8 mouse cellular contexts compared by ENCODE assay signal in the genomic region with DNA sequence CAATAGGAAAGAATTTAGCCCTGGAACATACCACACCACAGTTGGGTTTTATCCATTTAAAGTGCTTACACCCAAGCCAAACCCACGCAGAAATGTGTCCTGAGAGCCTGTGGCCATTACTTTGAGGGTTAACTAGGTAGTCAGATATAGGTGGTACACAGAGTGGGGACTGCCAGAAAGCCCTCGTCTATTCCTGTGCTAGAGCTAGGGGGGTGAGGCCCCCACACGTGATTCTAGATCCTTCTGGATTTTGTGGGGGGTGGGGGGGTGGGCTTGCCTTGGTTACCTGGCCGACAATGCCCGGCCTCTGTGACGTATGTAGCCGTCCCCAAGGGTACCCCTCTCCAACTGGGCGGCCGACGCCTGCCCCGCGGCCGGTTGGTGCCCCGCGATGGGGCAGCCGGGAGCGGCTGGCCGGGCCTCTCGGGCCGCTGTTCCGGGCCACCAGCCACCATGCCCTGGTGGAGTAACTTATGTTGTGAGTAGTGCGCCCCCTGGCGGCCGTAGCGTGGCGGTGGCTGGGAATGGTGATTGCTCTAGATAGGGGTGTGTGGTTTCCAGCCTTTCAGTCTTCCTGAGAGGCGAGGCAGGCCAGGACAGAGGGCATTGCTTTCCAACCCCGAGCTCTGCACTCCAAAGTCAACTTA. TPM values are rescaled to one million over a fixed set of nuclear protein-coding genes. Genes with fewer than 3 reads are reported as not detected.
DNase-seq lines count a peak whose midpoint lies in the region; ATAC-seq and TF ChIP-seq lines count a peak whose summit lies in the region.

No protein-coding gene starts in this region.

- H3K9me3 ChIP-seq in E14TG2a.4 (ENCODE audit: low read length), result no peaks in the 10 kb centered on the region
- H3K9me3 ChIP-seq in forebrain, embryonic 12.5 days, result no peaks in the 10 kb centered on the region
- H3K9me3 ChIP-seq in heart, postnatal 0 days (replicated peaks; ENCODE audit: control insufficient read depth, low read length), result no peaks in the 10 kb centered on the region
- no peaks in the 10 kb centered on the region for H3K9me3 ChIP-seq in liver, embryonic 14.5 days (ENCODE audit: control insufficient read depth, low read length)
- no peaks in the 10 kb centered on the region for H3K9me3 ChIP-seq in neural tube, embryonic 12.5 days
- no peaks in the 10 kb centered on the region for H3K9me3 ChIP-seq in stomach, postnatal 0 days (ENCODE audit: control insufficient read depth, low read length)

- peak overlapping the region; percentile 65 for H3K4me2 ChIP-seq in forebrain, embryonic 12.5 days
- peak overlapping the region; percentile 54 for H3K4me2 ChIP-seq in heart, postnatal 0 days (ENCODE audit: low read depth, low read length)
- H3K4me2 ChIP-seq in liver, embryonic 14.5 days (ENCODE audit: low read depth), result peak overlapping the region; percentile 52
- peak overlapping the region; percentile 65 for H3K4me2 ChIP-seq in neural tube, embryonic 12.5 days (replicated peaks)
- H3K4me2 ChIP-seq in stomach, postnatal 0 days (replicated peaks; ENCODE audit: low read depth), result peak overlapping the region; percentile 60

- H3K27ac ChIP-seq in forebrain, embryonic 12.5 days, result no peak overlapping the region
- H3K27ac ChIP-seq in heart, postnatal 0 days (ENCODE audit: low read depth), result no peak overlapping the region
- no peak overlapping the region for H3K27ac ChIP-seq in liver, embryonic 14.5 days
- no peak overlapping the region for H3K27ac ChIP-seq in neural tube, embryonic 12.5 days
- peak overlapping the region; percentile 45; the same call in 1 of the 2 replicates for H3K27ac ChIP-seq in stomach, postnatal 0 days (replicated peaks)

- H3K4me1 ChIP-seq in E14TG2a.4 (replicated peaks; ENCODE audit: low read depth, low read length), result peaks cover 56% of the 10 kb centered on the region
- H3K4me1 ChIP-seq in forebrain, embryonic 12.5 days, result peaks cover 8% of the 10 kb centered on the region
- no peaks in the 10 kb centered on the region for H3K4me1 ChIP-seq in heart, postnatal 0 days (ENCODE audit: control insufficient read depth, insufficient read depth)
- no peaks in the 10 kb centered on the region; a peak in 1 of 4 replicates for H3K4me1 ChIP-seq in liver, embryonic 14.5 days (replicated peaks; ENCODE audit: control insufficient read depth in 2 of 2, insufficient read depth in 2 of 2, low read length in 1 of 2)
- H3K4me1 ChIP-seq in neural tube, embryonic 12.5 days, result peaks cover 5% of the 10 kb centered on the region; the same call in 1 of the 2 replicates
- H3K4me1 ChIP-seq in stomach, postnatal 0 days (replicated peaks; ENCODE audit: control insufficient read depth, insufficient read depth), result no peaks in the 10 kb centered on the region

- TF ChIP-seq EP300 in heart, postnatal 0 days (IDR thresholded peaks at IDR 0.05; ENCODE audit: low read depth), result no peak
- TF ChIP-seq EP300 in liver, embryonic 14.5 days (IDR thresholded peaks at IDR 0.05; ENCODE audit: low read depth), result no peak
- TF ChIP-seq EP300 in stomach, postnatal 0 days (optimal IDR thresholded peaks at IDR 0.05), result no peak

- peak overlapping the region; percentile 38; the same call in 1 of the 2 replicates for H3K9ac ChIP-seq in forebrain, embryonic 12.5 days
- peak overlapping the region; percentile 17; the same call in 1 of the 2 replicates for H3K9ac ChIP-seq in heart, postnatal 0 days (replicated peaks; ENCODE audit: low read depth, low read length)
- no peak overlapping the region; the same call in 1 of the 2 replicates for H3K9ac ChIP-seq in liver, embryonic 14.5 days (replicated peaks)
- H3K9ac ChIP-seq in neural tube, embryonic 12.5 days, result peak overlapping the region; percentile 30; the same call in 1 of the 2 replicates
- H3K9ac ChIP-seq in stomach, postnatal 0 days (ENCODE audit: low read length), result peak overlapping the region; percentile 52

- peak overlapping the region; percentile 48 for H3K4me3 ChIP-seq in E14TG2a.4 (replicated peaks; ENCODE audit: low read length)
- peak overlapping the region; percentile 36 for H3K4me3 ChIP-seq in forebrain, embryonic 12.5 days (replicated peaks)
- peak overlapping the region; percentile 26 for H3K4me3 ChIP-seq in heart, postnatal 0 days (ENCODE audit: low read depth, low read length)
- peak overlapping the region; percentile 10 to 29; a peak in 2 of 4 replicates for H3K4me3 ChIP-seq in liver, embryonic 14.5 days (ENCODE audit: insufficient read depth in 1 of 2, low read depth in 2 of 2, low read length in 2 of 2)
- H3K4me3 ChIP-seq in neural tube, embryonic 12.5 days, result peak overlapping the region; percentile 28
- peak overlapping the region; percentile 31 for H3K4me3 ChIP-seq in stomach, postnatal 0 days (ENCODE audit: low read depth, low read length)

- ATAC-seq in forebrain, embryonic 12.5 days (ENCODE audit: low FRiP score), result peak; percentile 93
- ATAC-seq in heart, postnatal 0 days (ENCODE audit: insufficient read depth, low read depth), result peak; percentile 94
- peak; percentile 86 for ATAC-seq in liver, embryonic 14.5 days (ENCODE audit: insufficient read depth)
- ATAC-seq in neural tube, embryonic 12.5 days (ENCODE audit: low FRiP score, low read depth), result peak; percentile 83
- peak; percentile 96 for ATAC-seq in stomach, postnatal 0 days (ENCODE audit: low FRiP score, low TSS enrichment)

- peak; percentile 83 for DNase-seq in c-Kit-positive CD71-positive TER-119-negative erythroid progenitor cells, embryonic 14.5 days (ENCODE audit: low read depth)
- DNase-seq in heart, postnatal 0 days (ENCODE audit: low spot score), result peak; percentile 72
- DNase-seq in kidney, postnatal 36 days, result peak; percentile 93 to 96
- peak; percentile 64 to 71 (median 65) for DNase-seq in liver, embryonic 14.5 days (ENCODE audit: low read depth in 3 of 3, low spot score in 3 of 3)
- DNase-seq in stomach, postnatal 0 days (ENCODE audit: low spot score), result peak; percentile 91

- H3K27me3 ChIP-seq in E14TG2a.4 (ENCODE audit: insufficient read depth, low read length), result no peaks in the 10 kb centered on the region
- no peaks in the 10 kb centered on the region for H3K27me3 ChIP-seq in forebrain, embryonic 12.5 days
- H3K27me3 ChIP-seq in heart, postnatal 0 days (ENCODE audit: control insufficient read depth, insufficient read depth, low read length), result no peaks in the 10 kb centered on the region
- H3K27me3 ChIP-seq in liver, embryonic 14.5 days (ENCODE audit: control insufficient read depth, insufficient read depth, low read length), result no peaks in the 10 kb centered on the region
- H3K27me3 ChIP-seq in neural tube, embryonic 12.5 days (replicated peaks), result no peaks in the 10 kb centered on the region
- no peaks in the 10 kb centered on the region for H3K27me3 ChIP-seq in stomach, postnatal 0 days (ENCODE audit: control insufficient read depth, insufficient read depth, low read length)

- TF ChIP-seq CTCF in E14TG2a.4 (conservative IDR thresholded peaks at IDR 0.05; ENCODE audit: low read length), result peak; percentile 67
- TF ChIP-seq CTCF in heart, postnatal 0 days (IDR thresholded peaks at IDR 0.05; ENCODE audit: low read depth), result peak; percentile 81
- TF ChIP-seq CTCF in liver, embryonic 14.5 days (IDR thresholded peaks at IDR 0.05; ENCODE audit: low read depth), result peak; percentile 91
- peak; percentile 85 for TF ChIP-seq CTCF in stomach, postnatal 0 days (IDR thresholded peaks at IDR 0.05; ENCODE audit: low read depth)

- 6% methylated on average over 25 of the region's 28 CpGs for WGBS in forebrain, embryonic 12.5 days
- WGBS in heart, postnatal 0 days, result 7% methylated on average over 28 of the region's 28 CpGs
- 9% methylated on average over 28 of the region's 28 CpGs for WGBS in liver, embryonic 14.5 days (ENCODE audit: insufficient replicate concordance)
- WGBS in neural tube, embryonic 12.5 days, result 6% methylated on average over 28 of the region's 28 CpGs
- WGBS in stomach, postnatal 0 days, result 12% methylated on average over 28 of the region's 28 CpGs

- H3K36me3 ChIP-seq in E14TG2a.4 (ENCODE audit: insufficient read depth, low read length), result peaks cover 36% of the 10 kb centered on the region
- H3K36me3 ChIP-seq in forebrain, embryonic 12.5 days (replicated peaks), result no peaks in the 10 kb centered on the region
- H3K36me3 ChIP-seq in heart, postnatal 0 days (replicated peaks; ENCODE audit: control insufficient read depth, insufficient read depth, low read length), result no peaks in the 10 kb centered on the region
- no peaks in the 10 kb centered on the region for H3K36me3 ChIP-seq in liver, embryonic 14.5 days (replicated peaks; ENCODE audit: control insufficient read depth, insufficient read depth, low read depth)
- no peaks in the 10 kb centered on the region for H3K36me3 ChIP-seq in neural tube, embryonic 12.5 days
- H3K36me3 ChIP-seq in stomach, postnatal 0 days (ENCODE audit: control insufficient read depth, insufficient read depth, low read length), result no peaks in the 10 kb centered on the region

RNA-seq across cellular contexts. Expression of a gene that starts 41.3 kb away (rescaled TPM):
- polyA plus RNA-seq in forebrain, embryonic 12.5 days (2016; fragmentation: Nextera tagmentation; extraction: Ambion mirVana), result 21.2 and 22.2 TPM in 2 replicates
- 16.3 and 19.8 TPM in 2 replicates for total RNA-seq in heart, postnatal 0 days (2014; rRNA removed; ENCODE audit: low replicate concordance)
- 5.1 and 5.2 TPM in 2 replicates for polyA plus RNA-seq in heart, postnatal 0 days (2015; fragmentation: Nextera tagmentation; extraction: Ambion mirVana)
- 2.9 and 3.1 TPM in 2 replicates for polyA plus RNA-seq in liver, embryonic 14.5 days (2012; rRNA removed)
- 3.0 and 4.7 TPM in 2 replicates for polyA plus RNA-seq in liver, embryonic 14.5 days (2014; fragmentation: Nextera tagmentation; extraction: Ambion mirVana)
- 19.6 and 20.1 TPM in 2 replicates for polyA plus RNA-seq in neural tube, embryonic 12.5 days (2016; fragmentation: Nextera tagmentation; extraction: Ambion mirVana)
- polyA plus RNA-seq in stomach, postnatal 0 days (2015; fragmentation: Nextera tagmentation; extraction: Ambion mirVana), result 5.3 and 5.8 TPM in 2 replicates
